In genomic region chr7:4125306-4125705, GRCm38 (mm10) we compare ENCODE assay signal across 9 mouse cellular contexts. TPM values are rescaled to one million over a fixed set of nuclear protein-coding genes. Genes with fewer than 3 reads are reported as not detected.
DNase-seq lines count a peak whose midpoint lies in the region; ATAC-seq and TF ChIP-seq lines count a peak whose summit lies in the region.
"Had no signal": no experiment of that assay in that cellular context is flagged by ENCODE, and none has a peak within 500 bp of the region (broad histone marks: within the 10 kb centered on the region; RNA-seq: fewer than 3 reads in every experiment).

No protein-coding gene starts in this region.

- no peak for DNase-seq in lung, embryonic 14.5 days
- DNase-seq in lung, postnatal 10 days = no peak
- no peak for DNase-seq in forebrain, embryonic 10.5 days (ENCODE audit: extremely low spot score, low spot score)
- DNase-seq in lung, adult 18-20 months = no peak
- DNase-seq: adrenal gland, postnatal 14 days had no signal

- H3K27ac ChIP-seq in lung, embryonic 14.5 days (ENCODE audit: low read depth) = no peak overlapping the region
- peak overlapping the region; percentile 93 for H3K27ac ChIP-seq in forebrain, embryonic 10.5 days
- peak overlapping the region; percentile 88 for H3K27ac ChIP-seq in hindbrain, embryonic 16.5 days (ENCODE audit: low read depth, low read length)
- no peak overlapping the region for H3K27ac ChIP-seq in stomach, embryonic 16.5 days (ENCODE audit: low read length)

- H3K9me3 ChIP-seq in lung, embryonic 14.5 days (ENCODE audit: low read depth, low read length) = no peaks in the 10 kb centered on the region
- H3K9me3 ChIP-seq in forebrain, embryonic 10.5 days = no peaks in the 10 kb centered on the region
- H3K9me3 ChIP-seq in hindbrain, embryonic 16.5 days (ENCODE audit: control insufficient read depth, low read length) = no peaks in the 10 kb centered on the region
- H3K9me3 ChIP-seq in stomach, embryonic 16.5 days (replicated peaks; ENCODE audit: control insufficient read depth, low read length) = no peaks in the 10 kb centered on the region

- H3K4me1 ChIP-seq in lung, embryonic 14.5 days (ENCODE audit: insufficient read depth) = no peaks in the 10 kb centered on the region
- peaks cover 58% of the 10 kb centered on the region for H3K4me1 ChIP-seq in forebrain, embryonic 10.5 days
- peaks cover 27% of the 10 kb centered on the region for H3K4me1 ChIP-seq in hindbrain, embryonic 16.5 days (ENCODE audit: control insufficient read depth, insufficient read depth, low read depth, low read length)
- peaks cover 7% of the 10 kb centered on the region; the same call in 1 of the 2 replicates for H3K4me1 ChIP-seq in stomach, embryonic 16.5 days (ENCODE audit: control insufficient read depth, insufficient read depth, low read length)

- H3K4me3 ChIP-seq in lung, embryonic 14.5 days (ENCODE audit: low read depth, low read length) = no peak overlapping the region
- peak overlapping the region; percentile 81 for H3K4me3 ChIP-seq in forebrain, embryonic 10.5 days
- H3K4me3 ChIP-seq in hindbrain, embryonic 16.5 days (ENCODE audit: low read length) = no peak overlapping the region
- no peak overlapping the region for H3K4me3 ChIP-seq in stomach, embryonic 16.5 days (replicated peaks; ENCODE audit: low read length)

- 14% methylated on average over 9 of the region's 9 CpGs for WGBS in lung, embryonic 14.5 days
- 25% methylated on average over 9 of the region's 9 CpGs for WGBS in forebrain, embryonic 10.5 days
- 36% methylated on average over 9 of the region's 9 CpGs for WGBS in hindbrain, embryonic 16.5 days
- 25% methylated on average over 9 of the region's 9 CpGs for whole genome bisulfite sequencing in stomach, embryonic 16.5 days

- H3K4me2 ChIP-seq in lung, embryonic 14.5 days = no peak overlapping the region
- H3K4me2 ChIP-seq in hindbrain, embryonic 16.5 days (ENCODE audit: low read length) = peak overlapping the region; percentile 17
- H3K4me2 ChIP-seq in stomach, embryonic 16.5 days (ENCODE audit: low read depth, low read length) = no peak overlapping the region

- H3K27me3 ChIP-seq in lung, embryonic 14.5 days (ENCODE audit: insufficient read depth, low read length) = peaks cover 9% of the 10 kb centered on the region; the same call in 1 of the 2 replicates
- H3K27me3 ChIP-seq in forebrain, embryonic 10.5 days (ENCODE audit: poor library complexity, severe bottlenecking) = peaks cover 12% of the 10 kb centered on the region
- H3K27me3 ChIP-seq in hindbrain, embryonic 16.5 days (replicated peaks; ENCODE audit: control insufficient read depth, insufficient read depth, low read length) = no peaks in the 10 kb centered on the region
- peaks cover 9% of the 10 kb centered on the region; the same call in 1 of the 2 replicates for H3K27me3 ChIP-seq in stomach, embryonic 16.5 days (ENCODE audit: control insufficient read depth, insufficient read depth, low read length)

- no peak overlapping the region for H3K9ac ChIP-seq in lung, embryonic 14.5 days
- peak overlapping the region; percentile 43; the same call in 1 of the 2 replicates for H3K9ac ChIP-seq in hindbrain, embryonic 16.5 days (ENCODE audit: low read depth, low read length)
- H3K9ac ChIP-seq in stomach, embryonic 16.5 days (ENCODE audit: low read length) = peak overlapping the region; percentile 21; the same call in 1 of the 2 replicates

- no peaks in the 10 kb centered on the region for H3K36me3 ChIP-seq in lung, embryonic 14.5 days (ENCODE audit: insufficient read depth)
- peaks cover 49% of the 10 kb centered on the region for H3K36me3 ChIP-seq in forebrain, embryonic 10.5 days (replicated peaks)
- peaks cover 6% of the 10 kb centered on the region for H3K36me3 ChIP-seq in hindbrain, embryonic 16.5 days (ENCODE audit: control insufficient read depth, insufficient read depth, low read length)
- H3K36me3 ChIP-seq in stomach, embryonic 16.5 days (ENCODE audit: control insufficient read depth, insufficient read depth, low read length) = no peaks in the 10 kb centered on the region

- peak; percentile 33 for TF ChIP-seq CTCF in lung, embryonic 14.5 days (IDR thresholded peaks at IDR 0.05; ENCODE audit: low read depth)

- ATAC-seq in lung, embryonic 14.5 days (ENCODE audit: insufficient read depth) = no peak
- ATAC-seq in hindbrain, embryonic 16.5 days = no peak
- ATAC-seq in stomach, embryonic 16.5 days (ENCODE audit: insufficient read depth, low FRiP score) = no peak
- no peak for ATAC-seq in megakaryocyte-erythroid progenitor cell, adult 5-6 weeks (replicated peaks; ENCODE audit: low FRiP score, low TSS enrichment, poor library complexity, severe bottlenecking)

RNA-seq across cellular contexts. Expression of gene Ttyh1, which starts 6.1 kb away (rescaled TPM):
- 2.1 and 2.6 TPM in 2 replicates for polyA plus RNA-seq in lung, embryonic 14.5 days (2014; fragmentation: Nextera tagmentation; extraction: Ambion mirVana)
- polyA plus RNA-seq in forebrain, embryonic 10.5 days (2016; fragmentation: Nextera tagmentation; extraction: Ambion mirVana) = 32.6 and 33.0 TPM in 2 replicates
- 204 and 239 TPM in 2 replicates for polyA plus RNA-seq in hindbrain, embryonic 16.5 days (2015; fragmentation: Nextera tagmentation; extraction: Ambion mirVana)
- polyA plus RNA-seq in stomach, embryonic 16.5 days (2015; fragmentation: Nextera tagmentation; extraction: Ambion mirVana) = 8.6 and 10.0 TPM in 2 replicates
- total RNA-seq in megakaryocyte-erythroid progenitor cell, adult 5-6 weeks (2014; fragmentation: Nextera tagmentation) = not detected in 2 replicates
- not detected in 2 replicates for total RNA-seq in megakaryocyte-erythroid progenitor cell, adult 5-6 weeks (2017)
- total RNA-seq: monocyte, adult 5-6 weeks had no signal

RNA-seq across cellular contexts. Expression of gene Leng8, which starts 11.5 kb away (rescaled TPM):
- polyA plus RNA-seq in lung, embryonic 14.5 days (2014; fragmentation: Nextera tagmentation; extraction: Ambion mirVana) = 44.6 and 51.2 TPM in 2 replicates
- polyA plus RNA-seq in forebrain, embryonic 10.5 days (2016; fragmentation: Nextera tagmentation; extraction: Ambion mirVana) = 60.6 and 61.5 TPM in 2 replicates
- polyA plus RNA-seq in hindbrain, embryonic 16.5 days (2015; fragmentation: Nextera tagmentation; extraction: Ambion mirVana) = 57.4 and 75.4 TPM in 2 replicates
- polyA plus RNA-seq in stomach, embryonic 16.5 days (2015; fragmentation: Nextera tagmentation; extraction: Ambion mirVana) = 50.9 and 51.4 TPM in 2 replicates
- total RNA-seq in megakaryocyte-erythroid progenitor cell, adult 5-6 weeks (2014; fragmentation: Nextera tagmentation) = 102 and 142 TPM in 2 replicates
- 21.7 and 26.6 TPM in 2 replicates for total RNA-seq in megakaryocyte-erythroid progenitor cell, adult 5-6 weeks (2017)

RNA-seq across cellular contexts. Expression of gene Leng9, which starts 24.9 kb away (rescaled TPM):
- polyA plus RNA-seq in lung, embryonic 14.5 days (2014; fragmentation: Nextera tagmentation; extraction: Ambion mirVana) = 2.3 and 2.6 TPM in 2 replicates
- 1.7 and 1.8 TPM in 2 replicates for polyA plus RNA-seq in forebrain, embryonic 10.5 days (2016; fragmentation: Nextera tagmentation; extraction: Ambion mirVana)
- 6.0 and 6.8 TPM in 2 replicates for polyA plus RNA-seq in hindbrain, embryonic 16.5 days (2015; fragmentation: Nextera tagmentation; extraction: Ambion mirVana)
- polyA plus RNA-seq in stomach, embryonic 16.5 days (2015; fragmentation: Nextera tagmentation; extraction: Ambion mirVana) = 6.0 and 6.3 TPM in 2 replicates
- 0.47 TPM in 1 of 2 replicates, not detected in the other for total RNA-seq in megakaryocyte-erythroid progenitor cell, adult 5-6 weeks (2014; fragmentation: Nextera tagmentation)
- 2.6 and 3.2 TPM in 2 replicates for total RNA-seq in megakaryocyte-erythroid progenitor cell, adult 5-6 weeks (2017)

RNA-seq across cellular contexts. Expression of gene Cdc42ep5, which starts 39.4 kb away (rescaled TPM):
- polyA plus RNA-seq in lung, embryonic 14.5 days (2014; fragmentation: Nextera tagmentation; extraction: Ambion mirVana) = 33.3 and 37.5 TPM in 2 replicates
- 18.3 and 22.1 TPM in 2 replicates for polyA plus RNA-seq in forebrain, embryonic 10.5 days (2016; fragmentation: Nextera tagmentation; extraction: Ambion mirVana)
- 8.5 and 9.7 TPM in 2 replicates for polyA plus RNA-seq in hindbrain, embryonic 16.5 days (2015; fragmentation: Nextera tagmentation; extraction: Ambion mirVana)
- 81.9 and 86.4 TPM in 2 replicates for polyA plus RNA-seq in stomach, embryonic 16.5 days (2015; fragmentation: Nextera tagmentation; extraction: Ambion mirVana)
- not detected in 2 replicates for total RNA-seq in megakaryocyte-erythroid progenitor cell, adult 5-6 weeks (2014; fragmentation: Nextera tagmentation)
- not detected in 2 replicates for total RNA-seq in megakaryocyte-erythroid progenitor cell, adult 5-6 weeks (2017)
- total RNA-seq: monocyte, adult 5-6 weeks had no signal

Comparison
In these comparisons a context has a peak if more than half of its experiments do, and no peak if none do; other contexts are left out.
1. H3K27ac ChIP-seq: peak in forebrain, embryonic 10.5 days (single experiment) and hindbrain, embryonic 16.5 days (single experiment); none in lung, embryonic 14.5 days (single experiment) and stomach, embryonic 16.5 days (single experiment).